Comparison of ENCODE assay signal across 12 mouse cellular contexts in the genomic region with DNA sequence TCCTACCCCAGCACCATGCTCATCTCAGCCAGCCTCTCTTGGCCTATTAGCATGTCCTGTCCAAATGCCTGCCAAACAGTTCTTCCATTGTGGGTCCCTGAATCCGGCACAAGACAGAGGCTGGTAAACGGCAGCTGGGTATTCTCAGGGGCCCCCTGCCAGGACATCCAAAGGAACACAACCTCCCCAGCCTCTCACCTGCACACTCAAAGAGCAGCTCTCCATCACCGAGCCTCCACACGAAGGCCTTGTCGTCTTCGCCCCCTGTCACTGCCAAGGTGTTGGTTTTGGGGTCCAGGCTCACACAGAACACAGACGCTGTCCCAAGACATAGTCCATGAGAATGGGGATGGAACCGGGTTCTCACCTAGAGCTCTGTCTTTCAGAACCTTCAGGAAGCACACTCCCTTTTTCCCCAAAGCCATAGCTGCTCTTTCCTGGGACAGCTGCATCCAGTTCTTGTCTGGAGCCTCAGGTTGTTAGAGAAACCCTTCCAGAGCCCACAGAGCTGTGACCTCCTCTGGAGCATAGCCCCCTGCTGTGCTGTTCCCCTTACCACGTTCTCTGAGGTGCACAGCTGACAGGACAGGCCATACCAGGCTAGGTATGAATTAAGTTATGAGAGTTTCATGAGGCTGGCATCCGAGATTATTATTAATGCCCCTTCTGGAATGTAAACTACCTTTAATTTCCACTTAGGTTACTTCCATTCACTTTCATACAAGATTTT. TPM values are rescaled to one million over a fixed set of nuclear protein-coding genes. Genes with fewer than 3 reads are reported as not detected.
DNase-seq lines count a peak whose midpoint lies in the region; ATAC-seq and TF ChIP-seq lines count a peak whose summit lies in the region.
"Had no signal": no experiment of that assay in that cellular context is flagged by ENCODE, and none has a peak within 500 bp of the region (broad histone marks: within the 10 kb centered on the region; RNA-seq: fewer than 3 reads in every experiment).

No protein-coding gene starts in this region.

- H3K9ac ChIP-seq in liver, embryonic 12.5 days = no peak overlapping the region
- H3K9ac ChIP-seq in hindbrain, embryonic 13.5 days = no peak overlapping the region
- H3K9ac ChIP-seq in midbrain, embryonic 13.5 days (replicated peaks) = no peak overlapping the region

- no peak overlapping the region for H3K27ac ChIP-seq in liver, embryonic 12.5 days
- H3K27ac ChIP-seq in hindbrain, embryonic 13.5 days = no peak overlapping the region
- no peak overlapping the region for H3K27ac ChIP-seq in midbrain, embryonic 13.5 days
- H3K27ac ChIP-seq: left cerebral cortex, adult 2 months had no signal

- peak; percentile 68 for DNase-seq in cerebellum, adult 9-11 months
- DNase-seq in cerebellum, postnatal 10 days = no peak
- no peak for DNase-seq in liver
- DNase-seq in urinary bladder, adult 18-20 months (ENCODE audit: low spot score in 2 of 2) = no peak
- DNase-seq in lung, adult 2 months = no peak
- DNase-seq: gastrocnemius, postnatal 14 days; thymus, adult 2 months had no signal

- no peak for TF ChIP-seq POLR2A in lung, adult 2 months (IDR thresholded peaks at IDR 0.05; ENCODE audit: borderline replicate concordance, extremely low read depth, low read depth, low read length)

- TF ChIP-seq CTCF in lung, adult 2 months (IDR thresholded peaks at IDR 0.05; ENCODE audit: insufficient read depth, low read length) = no peak

- WGBS in liver, embryonic 12.5 days (ENCODE audit: insufficient replicate concordance) = 82% methylated on average over 10 of the region's 10 CpGs
- WGBS in hindbrain, embryonic 13.5 days = 91% methylated on average over 10 of the region's 10 CpGs
- 89% methylated on average over 10 of the region's 10 CpGs for WGBS in midbrain, embryonic 13.5 days
- 86% methylated on average over 10 of the region's 10 CpGs for WGBS in lung, adult 2 months

- peaks cover 57% of the 10 kb centered on the region for H3K36me3 ChIP-seq in liver, embryonic 12.5 days
- peaks cover 47% of the 10 kb centered on the region for H3K36me3 ChIP-seq in hindbrain, embryonic 13.5 days
- peaks cover 49% of the 10 kb centered on the region for H3K36me3 ChIP-seq in midbrain, embryonic 13.5 days

- H3K4me2 ChIP-seq in liver, embryonic 12.5 days = peak overlapping the region; percentile 95
- H3K4me2 ChIP-seq in hindbrain, embryonic 13.5 days = peak overlapping the region; percentile 27; the same call in 1 of the 2 replicates
- peak overlapping the region; percentile 71 for H3K4me2 ChIP-seq in midbrain, embryonic 13.5 days (replicated peaks)

- peaks cover 51% of the 10 kb centered on the region for H3K4me1 ChIP-seq in liver, embryonic 12.5 days
- H3K4me1 ChIP-seq in hindbrain, embryonic 13.5 days (replicated peaks) = peaks cover 33% of the 10 kb centered on the region
- H3K4me1 ChIP-seq in midbrain, embryonic 13.5 days (replicated peaks) = peaks cover 37% of the 10 kb centered on the region
- H3K4me1 ChIP-seq in lung, adult 2 months (ENCODE audit: control insufficient read depth, insufficient read depth, low read length) = peaks cover 5% of the 10 kb centered on the region; the same call in 1 of the 2 replicates

- no peaks in the 10 kb centered on the region for H3K9me3 ChIP-seq in liver, embryonic 12.5 days (replicated peaks)
- H3K9me3 ChIP-seq in hindbrain, embryonic 13.5 days = no peaks in the 10 kb centered on the region
- H3K9me3 ChIP-seq in midbrain, embryonic 13.5 days = no peaks in the 10 kb centered on the region

- no peak for ATAC-seq in liver, embryonic 12.5 days
- ATAC-seq in hindbrain, embryonic 13.5 days (ENCODE audit: low FRiP score) = no peak
- no peak for ATAC-seq in midbrain, embryonic 13.5 days

- H3K27me3 ChIP-seq in liver, embryonic 12.5 days (replicated peaks) = 0 out of 2 replicates have a peak, but pooled peaks cover 3% of the 10 kb centered on the region
- no peaks in the 10 kb centered on the region for H3K27me3 ChIP-seq in hindbrain, embryonic 13.5 days
- H3K27me3 ChIP-seq in midbrain, embryonic 13.5 days = no peaks in the 10 kb centered on the region

- peak overlapping the region; percentile 70; the same call in 1 of the 2 replicates for H3K4me3 ChIP-seq in liver, embryonic 12.5 days
- H3K4me3 ChIP-seq in hindbrain, embryonic 13.5 days = peak overlapping the region; percentile 78
- H3K4me3 ChIP-seq in midbrain, embryonic 13.5 days (replicated peaks) = peak overlapping the region; percentile 74; the same call in 1 of the 2 replicates
- no peak overlapping the region for H3K4me3 ChIP-seq in lung, adult 2 months (replicated peaks; ENCODE audit: extremely low read depth, low read depth, low read length)

RNA-seq across cellular contexts. Expression of a gene that starts 1.5 kb away (rescaled TPM):
- 119 and 120 TPM in 2 replicates for polyA plus RNA-seq in liver, embryonic 12.5 days (2016; fragmentation: Nextera tagmentation; extraction: Ambion mirVana)
- 199 and 206 TPM in 2 replicates for polyA plus RNA-seq in hindbrain, embryonic 13.5 days (2015; fragmentation: Nextera tagmentation; extraction: Ambion mirVana)
- 198 and 203 TPM in 2 replicates for polyA plus RNA-seq in midbrain, embryonic 13.5 days (2015; fragmentation: Nextera tagmentation; extraction: Ambion mirVana)
- 141 and 172 TPM in 2 replicates for polyA plus RNA-seq in lung, adult 2 months (2012; rRNA removed)

RNA-seq across cellular contexts. Expression of a gene that starts 1.7 kb away (rescaled TPM):
- 45.7 and 48.7 TPM in 2 replicates for polyA plus RNA-seq in liver, embryonic 12.5 days (2016; fragmentation: Nextera tagmentation; extraction: Ambion mirVana)
- 98.2 and 102 TPM in 2 replicates for polyA plus RNA-seq in hindbrain, embryonic 13.5 days (2015; fragmentation: Nextera tagmentation; extraction: Ambion mirVana)
- 81.5 and 92.2 TPM in 2 replicates for polyA plus RNA-seq in midbrain, embryonic 13.5 days (2015; fragmentation: Nextera tagmentation; extraction: Ambion mirVana)
- 63.0 and 63.5 TPM in 2 replicates for polyA plus RNA-seq in lung, adult 2 months (2012; rRNA removed)

RNA-seq across cellular contexts. Expression of a gene that starts 4.7 kb away (rescaled TPM):
- 1.2 and 1.5 TPM in 2 replicates for polyA plus RNA-seq in liver, embryonic 12.5 days (2016; fragmentation: Nextera tagmentation; extraction: Ambion mirVana)
- 0.42 TPM in 1 of 2 replicates, not detected in the other for polyA plus RNA-seq in hindbrain, embryonic 13.5 days (2015; fragmentation: Nextera tagmentation; extraction: Ambion mirVana)
- 0.24 and 0.31 TPM in 2 replicates for polyA plus RNA-seq in midbrain, embryonic 13.5 days (2015; fragmentation: Nextera tagmentation; extraction: Ambion mirVana)
- 0.18 and 0.22 TPM in 2 replicates for polyA plus RNA-seq in lung, adult 2 months (2012; rRNA removed)
- polyA plus RNA-seq: C2C12 had no signal

RNA-seq across cellular contexts. Expression of a gene that starts 22.4 kb away (rescaled TPM):
- 17.5 and 18.6 TPM in 2 replicates for polyA plus RNA-seq in liver, embryonic 12.5 days (2016; fragmentation: Nextera tagmentation; extraction: Ambion mirVana)
- polyA plus RNA-seq in hindbrain, embryonic 13.5 days (2015; fragmentation: Nextera tagmentation; extraction: Ambion mirVana) = 7.8 and 8.6 TPM in 2 replicates
- 6.3 and 7.1 TPM in 2 replicates for polyA plus RNA-seq in midbrain, embryonic 13.5 days (2015; fragmentation: Nextera tagmentation; extraction: Ambion mirVana)
- polyA plus RNA-seq in lung, adult 2 months (2012; rRNA removed) = 567 and 655 TPM in 2 replicates

RNA-seq across cellular contexts. Expression of a gene that starts 47.2 kb away (rescaled TPM):
- 268 and 269 TPM in 2 replicates for polyA plus RNA-seq in liver, embryonic 12.5 days (2016; fragmentation: Nextera tagmentation; extraction: Ambion mirVana)
- 390 and 405 TPM in 2 replicates for polyA plus RNA-seq in hindbrain, embryonic 13.5 days (2015; fragmentation: Nextera tagmentation; extraction: Ambion mirVana)
- polyA plus RNA-seq in midbrain, embryonic 13.5 days (2015; fragmentation: Nextera tagmentation; extraction: Ambion mirVana) = 384 and 393 TPM in 2 replicates
- polyA plus RNA-seq in lung, adult 2 months (2012; rRNA removed) = 177 and 180 TPM in 2 replicates

Comparison
In these comparisons a context has a peak if more than half of its experiments do, and no peak if none do; other contexts are left out.
1. H3K4me2 ChIP-seq: peak in every context shown above with its lines; median percentile 95 in liver, embryonic 12.5 days; 71 in midbrain, embryonic 13.5 days; 27 in hindbrain, embryonic 13.5 days.